Mouse (Mus musculus): Measurements from ENCODE around the gene Itgb7. TPM values are rescaled to one million over a fixed set of nuclear protein-coding genes. Genes with fewer than 3 reads are reported as not detected.
"Not testable (repeated sequence)": the region's sequence is repeated elsewhere in the genome, so short reads cannot be mapped to it uniquely, and the experiment has no call there.

Itgb7 gene
- polyA plus RNA-seq, 1 experiment from 2014 or later, result 13.3 TPM

DNA sequence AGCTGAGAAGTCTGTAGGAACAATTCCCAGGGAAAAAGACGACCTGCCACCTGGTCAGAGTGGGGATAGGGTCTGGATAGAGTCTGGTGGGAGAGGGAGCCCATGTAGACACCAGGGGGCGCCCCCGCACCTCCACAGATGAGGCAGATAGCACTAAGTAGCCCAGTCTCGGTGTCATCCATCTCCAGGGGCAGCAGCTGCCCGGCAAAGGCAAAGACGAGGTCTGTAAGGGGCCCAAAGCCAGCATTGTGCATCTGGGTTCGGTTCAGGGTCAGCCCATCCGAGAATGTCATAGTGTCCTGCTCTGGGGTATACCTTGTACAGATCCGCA, 7.5 kb upstream of the Itgb7 start:
- peaks cover 28% of the 10 kb centered on the region for H3K36me3 ChIP-seq (ENCODE audit: control insufficient read depth, insufficient read depth, low read length)
- DNase-seq (ENCODE audit: low spot score) (peak; percentile 95), ATAC-seq (replicated peaks; ENCODE audit: low FRiP score, low TSS enrichment, low read depth) (no peak)
- peaks cover 37% of the 10 kb centered on the region for H3K4me1 ChIP-seq (replicated peaks; ENCODE audit: control insufficient read depth, insufficient read depth, low read length)
- H3K4me3 ChIP-seq (ENCODE audit: low read depth, low read length), result no peak overlapping the region
- no peaks in the 10 kb centered on the region for H3K27me3 ChIP-seq (replicated peaks; ENCODE audit: control insufficient read depth, insufficient read depth, low read length)
- H3K4me2 ChIP-seq (ENCODE audit: low read length), result no peak overlapping the region
- H3K9ac ChIP-seq (ENCODE audit: low read length), result no peak overlapping the region
- no peaks in the 10 kb centered on the region for H3K9me3 ChIP-seq (ENCODE audit: control insufficient read depth, low read length)
- no peak overlapping the region for H3K27ac ChIP-seq (ENCODE audit: low read depth)
- 8% methylated on average over 9 of the region's 9 CpGs for WGBS

DNA sequence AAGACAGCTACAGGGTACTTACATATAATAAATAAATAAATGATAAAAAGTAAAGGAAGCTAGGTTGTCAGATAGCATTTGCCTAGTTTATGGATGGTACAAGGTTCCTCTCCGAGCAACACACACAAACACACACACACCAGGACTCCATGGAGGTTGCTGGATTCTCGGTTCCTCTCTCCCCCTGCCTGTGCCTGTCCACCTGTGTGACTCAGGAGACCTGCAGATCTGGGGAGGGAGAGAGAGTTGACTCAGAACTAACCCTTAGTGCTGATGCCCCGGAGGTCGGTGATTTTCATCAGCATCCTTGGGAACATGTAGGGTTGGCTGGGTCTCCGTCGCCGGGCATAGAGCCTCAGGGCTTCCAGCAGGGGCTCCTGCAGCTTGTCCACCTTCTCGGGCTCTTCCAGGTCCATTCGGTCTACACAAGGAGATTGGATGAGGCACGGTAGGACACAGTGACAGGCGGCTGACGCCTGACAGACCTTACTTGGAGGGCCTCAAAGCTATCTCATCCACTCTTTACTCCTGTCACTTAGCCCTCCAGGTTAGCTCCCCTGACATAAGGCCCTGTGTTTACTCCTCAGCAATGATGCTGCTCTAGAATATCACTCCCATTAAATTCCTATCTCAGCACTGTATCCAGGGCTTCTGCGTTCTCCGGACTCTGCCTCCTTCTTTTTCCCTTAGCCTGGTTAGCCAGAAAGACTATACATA, 7.0 kb upstream of the Itgb7 start:
- Histone ChIP-seq H3K36me3 (ENCODE audit: control insufficient read depth, insufficient read depth, low read length) (peaks cover 28% of the 10 kb centered on the region), H3K27ac (ENCODE audit: low read depth) (no peak overlapping the region), H3K4me3 (ENCODE audit: low read depth, low read length) (no peak overlapping the region), H3K9ac (ENCODE audit: low read length) (no peak overlapping the region), H3K4me2 (ENCODE audit: low read length) (no peak overlapping the region), H3K9me3 (ENCODE audit: control insufficient read depth, low read length) (no peaks in the 10 kb centered on the region), H3K4me1 (replicated peaks; ENCODE audit: control insufficient read depth, insufficient read depth, low read length) (peaks cover 35% of the 10 kb centered on the region), H3K27me3 (replicated peaks; ENCODE audit: control insufficient read depth, insufficient read depth, low read length) (no peaks in the 10 kb centered on the region)
- WGBS, result 87% methylated on average over 14 of the region's 14 CpGs
- no peak for ATAC-seq (replicated peaks; ENCODE audit: low FRiP score, low TSS enrichment, low read depth)
- peak; percentile 52 for DNase-seq (ENCODE audit: low spot score)

DNA sequence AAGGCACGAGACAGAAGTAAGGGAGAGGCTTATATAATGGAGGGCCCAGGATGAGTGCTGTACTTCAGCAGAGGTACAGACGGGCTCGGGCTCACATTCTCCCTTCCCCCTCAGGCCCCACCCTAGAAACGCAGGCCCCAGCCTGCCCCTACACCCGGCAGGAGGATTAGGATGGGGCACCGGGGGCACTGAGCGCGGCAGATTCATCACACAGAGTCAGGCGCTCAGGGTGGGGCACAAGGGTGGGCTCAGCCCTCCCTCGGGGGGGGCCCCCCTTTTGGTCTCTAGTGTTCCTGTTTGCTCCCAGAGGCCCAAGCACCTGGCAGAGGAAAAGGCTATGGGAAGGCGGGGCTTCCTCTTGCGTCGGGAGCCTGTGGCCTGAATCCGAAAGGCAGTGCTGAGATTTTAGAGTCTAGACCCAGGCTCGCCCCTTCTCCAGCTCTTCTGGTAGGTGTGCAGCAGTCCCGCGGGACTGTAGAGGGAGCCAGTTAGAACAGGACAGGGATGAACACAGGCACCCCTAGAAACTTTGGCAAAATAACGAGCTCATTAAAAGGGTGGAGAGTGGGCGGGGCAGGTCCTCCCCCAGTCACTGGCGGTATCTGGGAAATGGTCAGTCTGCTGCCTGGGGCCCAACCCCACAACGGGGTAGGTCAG, 3.8 kb upstream of the Itgb7 start:
- 0 out of 2 replicates have a peak overlapping the region, but pooled peaks have one; percentile 16 for H3K9ac ChIP-seq (ENCODE audit: low read length)
- H3K4me3 ChIP-seq (ENCODE audit: low read depth, low read length), result 0 out of 2 replicates have a peak overlapping the region, but pooled peaks have one; percentile 4
- 0 out of 2 replicates have a peak overlapping the region, but pooled peaks have one; percentile 59 for H3K27ac ChIP-seq (ENCODE audit: low read depth)
- ATAC-seq (replicated peaks; ENCODE audit: low FRiP score, low TSS enrichment, low read depth) (peak; percentile 78), DNase-seq (ENCODE audit: low spot score) (peak; percentile 73)
- H3K9me3 ChIP-seq (ENCODE audit: control insufficient read depth, low read length), result no peaks in the 10 kb centered on the region
- peak overlapping the region; percentile 39 for H3K4me2 ChIP-seq (ENCODE audit: low read length)
- H3K27me3 ChIP-seq (replicated peaks; ENCODE audit: control insufficient read depth, insufficient read depth, low read length), result no peaks in the 10 kb centered on the region
- WGBS, result 15% methylated on average over 18 of the region's 21 CpGs
- peaks cover 20% of the 10 kb centered on the region for H3K4me1 ChIP-seq (replicated peaks; ENCODE audit: control insufficient read depth, insufficient read depth, low read length)
- peaks cover 28% of the 10 kb centered on the region for H3K36me3 ChIP-seq (ENCODE audit: control insufficient read depth, insufficient read depth, low read length)

DNA sequence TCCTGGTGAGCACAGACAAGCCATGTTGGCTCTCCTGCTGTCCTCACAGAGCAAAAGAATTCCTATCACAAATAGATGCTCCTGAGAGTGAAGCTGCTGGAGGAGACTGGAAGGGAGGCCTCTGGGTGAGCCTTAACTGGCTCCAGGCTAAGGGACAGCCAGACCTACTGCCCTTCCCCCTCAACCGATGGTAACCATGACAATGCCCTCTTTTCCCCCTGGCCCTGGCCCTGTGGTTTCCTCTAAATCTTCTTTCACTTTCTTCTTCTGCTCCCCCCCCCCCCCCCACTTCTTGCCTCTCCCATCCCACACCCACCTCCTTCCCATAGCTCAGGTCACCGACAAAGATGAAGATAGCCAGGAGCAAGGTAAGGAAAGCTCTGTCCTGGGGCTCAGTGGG, 2.2 kb upstream of the Itgb7 start:
- DNase-seq (ENCODE audit: low spot score) (no peak), ATAC-seq (replicated peaks; ENCODE audit: low FRiP score, low TSS enrichment, low read depth) (no peak)
- no peaks in the 10 kb centered on the region for H3K9me3 ChIP-seq (ENCODE audit: control insufficient read depth, low read length)
- H3K36me3 ChIP-seq (ENCODE audit: control insufficient read depth, insufficient read depth, low read length), result peaks cover 17% of the 10 kb centered on the region
- H3K27ac ChIP-seq (ENCODE audit: low read depth), result no peak overlapping the region
- H3K27me3 ChIP-seq (replicated peaks; ENCODE audit: control insufficient read depth, insufficient read depth, low read length), result no peaks in the 10 kb centered on the region
- H3K4me3 ChIP-seq (ENCODE audit: low read depth, low read length), result no peak overlapping the region
- H3K4me2 ChIP-seq (ENCODE audit: low read length), result no peak overlapping the region
- no peak overlapping the region for H3K9ac ChIP-seq (ENCODE audit: low read length)
- WGBS, result 8% methylated on average over 2 of the region's 2 CpGs
- H3K4me1 ChIP-seq (replicated peaks; ENCODE audit: control insufficient read depth, insufficient read depth, low read length), result peaks cover 20% of the 10 kb centered on the region

DNA sequence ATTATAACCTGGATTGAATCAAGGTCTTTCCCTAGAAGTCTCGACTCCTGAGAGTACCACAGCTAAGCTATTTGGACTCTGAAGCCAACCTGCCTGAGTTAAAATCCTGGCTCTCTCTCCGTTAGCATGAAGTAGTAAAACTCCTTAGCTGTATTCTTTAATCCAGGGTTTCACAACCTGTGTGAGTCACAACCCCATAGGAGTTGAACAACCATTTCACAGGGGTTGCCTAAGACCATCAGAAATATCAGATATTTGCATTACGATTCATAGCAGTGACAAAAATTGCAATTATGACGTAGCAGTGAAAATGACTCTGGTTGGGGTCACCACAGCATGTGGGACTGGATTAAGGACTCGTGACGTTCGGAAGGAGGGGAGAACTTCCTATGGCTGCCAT, 1.0 kb upstream of the Itgb7 start:
- no peak overlapping the region for H3K9ac ChIP-seq (ENCODE audit: low read length)
- no peak overlapping the region for H3K4me2 ChIP-seq (ENCODE audit: low read length)
- DNase-seq (ENCODE audit: low spot score) (no peak), ATAC-seq (replicated peaks; ENCODE audit: low FRiP score, low TSS enrichment, low read depth) (no peak)
- H3K9me3 ChIP-seq (ENCODE audit: control insufficient read depth, low read length), result no peaks in the 10 kb centered on the region
- H3K27ac ChIP-seq (ENCODE audit: low read depth), result no peak overlapping the region
- no peak overlapping the region for H3K4me3 ChIP-seq (ENCODE audit: low read depth, low read length)
- H3K36me3 ChIP-seq (ENCODE audit: control insufficient read depth, insufficient read depth, low read length), result 0 out of 2 replicates have a peak, but pooled peaks cover 6% of the 10 kb centered on the region
- WGBS, result 84% methylated on average over 7 of the region's 7 CpGs
- no peaks in the 10 kb centered on the region for H3K27me3 ChIP-seq (replicated peaks; ENCODE audit: control insufficient read depth, insufficient read depth, low read length)
- H3K4me1 ChIP-seq (replicated peaks; ENCODE audit: control insufficient read depth, insufficient read depth, low read length), result peaks cover 20% of the 10 kb centered on the region

DNA sequence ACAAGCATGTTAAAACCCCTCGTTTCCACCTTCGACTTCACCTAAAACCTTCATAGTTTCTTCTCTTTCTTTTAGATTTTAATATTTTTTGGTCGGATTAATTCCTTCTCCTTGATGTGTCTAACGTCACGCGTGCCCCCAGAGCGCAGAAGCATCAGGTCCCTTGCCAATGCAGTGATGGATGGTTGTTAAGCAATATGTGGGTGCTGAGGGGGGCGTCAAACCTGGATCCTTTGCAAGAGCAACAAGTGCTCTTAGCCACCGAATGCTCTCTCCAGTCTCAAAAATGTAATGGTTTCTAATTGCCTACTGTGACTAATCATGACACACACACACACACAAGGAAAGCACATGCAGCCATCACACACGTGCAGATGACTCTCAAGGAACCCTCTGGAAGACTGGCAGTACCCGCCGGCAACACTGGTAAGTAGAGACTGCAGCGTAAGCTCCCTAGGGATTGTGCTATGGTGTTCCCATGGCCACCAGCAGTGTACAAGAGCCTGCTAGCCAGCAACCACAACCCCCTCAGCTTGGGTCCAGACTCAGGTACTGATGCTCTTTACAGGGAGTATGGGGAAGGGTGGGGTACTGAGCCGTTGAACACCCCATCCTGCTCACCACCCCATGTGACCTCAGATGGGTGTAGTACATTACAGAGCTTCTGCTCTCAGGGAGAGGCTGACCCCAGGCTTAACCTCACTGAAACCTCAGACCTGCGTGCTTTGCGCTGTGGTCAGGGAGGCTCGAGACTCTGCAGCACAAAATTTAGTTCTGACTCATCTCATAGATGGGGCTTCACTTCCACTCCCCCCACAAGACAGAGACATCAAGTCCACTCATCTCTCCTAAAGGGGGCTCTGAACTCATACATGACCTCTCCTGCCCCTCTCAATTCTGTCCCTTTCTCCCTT, 1.1 kb downstream of the Itgb7 start:
- no peak for ATAC-seq (replicated peaks; ENCODE audit: low FRiP score, low TSS enrichment, low read depth)
- H3K9me3 ChIP-seq (ENCODE audit: control insufficient read depth, low read length), result no peaks in the 10 kb centered on the region
- WGBS, result 82% methylated on average over 17 of the region's 17 CpGs

DNA sequence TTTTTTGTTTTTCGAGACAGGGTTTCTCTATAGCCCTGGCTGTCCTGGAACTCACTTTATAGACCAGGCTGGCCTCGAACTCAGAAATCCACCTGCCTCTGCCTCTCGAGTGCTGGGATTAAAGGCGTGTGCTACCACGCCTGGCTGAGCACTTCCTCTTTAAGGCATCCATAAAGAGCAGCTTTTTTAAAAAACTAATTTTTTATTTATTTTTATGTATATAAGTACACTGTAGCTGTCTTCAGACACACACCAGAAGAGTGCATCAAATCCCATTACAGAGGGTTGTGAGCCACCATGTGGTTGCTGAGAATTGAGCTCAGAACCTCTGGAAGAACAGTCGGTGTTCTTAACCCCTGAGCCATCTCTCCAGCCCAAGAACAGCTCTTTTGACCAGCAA, 6.1 kb downstream of the Itgb7 start:
- not testable (repeated sequence) for H3K9ac ChIP-seq (ENCODE audit: low read length); H3K36me3 ChIP-seq (ENCODE audit: control insufficient read depth, insufficient read depth, low read length); H3K27ac ChIP-seq (ENCODE audit: low read depth); H3K9me3 ChIP-seq (ENCODE audit: control insufficient read depth, low read length); DNase-seq (ENCODE audit: low spot score); ATAC-seq (replicated peaks; ENCODE audit: low FRiP score, low TSS enrichment, low read depth); H3K4me1 ChIP-seq (replicated peaks; ENCODE audit: control insufficient read depth, insufficient read depth, low read length); H3K4me2 ChIP-seq (ENCODE audit: low read length); H3K4me3 ChIP-seq (ENCODE audit: low read depth, low read length)
- H3K27me3 ChIP-seq (replicated peaks; ENCODE audit: control insufficient read depth, insufficient read depth, low read length), result peaks cover 11% of the 10 kb centered on the region
- 77% methylated on average over 6 of the region's 6 CpGs for WGBS

More for the DNA sequence above, 1.1 kb downstream of the Itgb7 start:
- Histone ChIP-seq H3K4me3 (ENCODE audit: low read depth, low read length) (no peak overlapping the region), H3K27me3 (replicated peaks; ENCODE audit: control insufficient read depth, insufficient read depth, low read length) (no peaks in the 10 kb centered on the region), H3K9ac (ENCODE audit: low read length) (no peak overlapping the region), H3K4me2 (ENCODE audit: low read length) (no peak overlapping the region), H3K4me1 (replicated peaks; ENCODE audit: control insufficient read depth, insufficient read depth, low read length) (peaks cover 15% of the 10 kb centered on the region), H3K27ac (ENCODE audit: low read depth) (no peak overlapping the region), H3K36me3 (ENCODE audit: control insufficient read depth, insufficient read depth, low read length) (no peaks in the 10 kb centered on the region)
- DNase-seq (ENCODE audit: low spot score), result no peak

DNA sequence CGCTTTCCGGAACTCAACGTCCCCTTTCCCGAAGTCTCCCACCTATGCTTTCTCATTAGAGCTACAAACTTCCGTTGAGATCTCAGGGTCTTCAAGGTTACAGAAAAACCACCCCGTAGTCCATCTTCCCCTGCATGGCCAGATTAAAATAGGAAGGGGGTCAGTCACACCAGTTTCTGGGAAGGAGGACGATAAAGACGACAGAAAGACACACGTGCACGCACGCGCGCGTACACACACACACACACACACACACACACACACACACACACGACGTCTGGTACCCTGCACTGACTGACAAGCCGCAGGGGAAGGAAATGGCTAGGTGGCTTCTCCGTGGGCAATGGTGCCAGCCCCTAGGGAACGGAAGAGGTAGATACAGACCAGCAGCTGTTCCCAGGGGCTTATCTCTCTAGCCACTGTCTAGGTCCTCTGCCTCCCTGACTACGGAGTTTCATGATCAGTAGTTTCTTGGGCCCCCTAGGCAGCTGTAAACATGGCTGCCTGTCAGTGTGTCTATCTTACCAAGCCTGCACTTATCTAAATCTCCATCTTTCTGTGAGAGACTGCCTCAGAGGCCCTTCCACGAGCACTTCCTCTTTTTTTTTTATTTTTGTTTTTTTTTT, 6.6 kb downstream of the Itgb7 start:
- Histone ChIP-seq H3K9ac (ENCODE audit: low read length) (peak overlapping the region; percentile 37), H3K9me3 (ENCODE audit: control insufficient read depth, low read length) (no peaks in the 10 kb centered on the region), H3K27ac (ENCODE audit: low read depth) (no peak overlapping the region), H3K36me3 (ENCODE audit: control insufficient read depth, insufficient read depth, low read length) (no peaks in the 10 kb centered on the region), H3K4me1 (replicated peaks; ENCODE audit: control insufficient read depth, insufficient read depth, low read length) (no peaks in the 10 kb centered on the region), H3K4me2 (ENCODE audit: low read length) (peak overlapping the region; percentile 82), H3K27me3 (replicated peaks; ENCODE audit: control insufficient read depth, insufficient read depth, low read length) (peaks cover 11% of the 10 kb centered on the region), H3K4me3 (ENCODE audit: low read depth, low read length) (peak overlapping the region; percentile 36)
- ATAC-seq (replicated peaks; ENCODE audit: low FRiP score, low TSS enrichment, low read depth) (no peak), DNase-seq (ENCODE audit: low spot score) (peak; percentile 52)
- WGBS, result 14% methylated on average over 21 of the region's 21 CpGs
